Mouse (Mus musculus) splenic B cell, adult 2 months (primary cell): Measurements from ENCODE around the gene Gzme.
A peak's percentile ranks its signal among the peaks of the same experiment; 100 is the strongest.
"Not testable (repeated sequence)": the region's sequence is repeated elsewhere in the genome, so short reads cannot be mapped to it uniquely, and the experiment has no call there.

ENCODE experiments used
- DNase-seq: peaks from one replicate; pipeline ENCODE4 v3.0.0-alpha.2; 2011; ENCODE audit warnings: low read depth, low spot score
- H3K27me3 ChIP-seq: 2 replicates; pipeline ENCODE4 v1.6.1; 2012; ENCODE audit warnings: mild to moderate bottlenecking, low read length, moderate library complexity, mixed read lengths; ENCODE audit not compliant: control insufficient read depth, poor library complexity, insufficient read depth, severe bottlenecking
- H3K36me3 ChIP-seq: 2 replicates; pipeline ENCODE4 v1.6.1; 2012; ENCODE audit warnings: mild to moderate bottlenecking, low read length, moderate library complexity, mixed read lengths; ENCODE audit not compliant: control insufficient read depth, poor library complexity, insufficient read depth, severe bottlenecking

Gzme gene

DNA sequence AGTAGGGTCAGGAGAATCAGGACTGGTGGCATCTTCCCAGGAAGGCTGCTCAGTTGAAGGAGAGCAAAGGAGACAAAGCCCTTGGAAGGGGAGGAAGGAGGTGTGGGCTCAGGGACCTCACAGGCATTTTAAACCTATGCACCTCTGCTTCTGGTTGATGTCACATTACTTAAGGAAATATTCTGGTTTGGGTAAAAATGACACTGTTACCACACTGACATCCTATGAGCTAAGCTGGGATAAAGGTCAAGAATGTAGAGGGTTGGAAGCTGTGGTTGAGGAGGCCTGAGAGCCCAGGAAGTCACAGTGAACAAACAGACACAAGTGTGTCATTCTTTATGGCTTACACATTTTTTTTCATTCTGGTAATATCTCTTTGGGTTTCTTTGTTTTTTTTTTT lies at the start of gene Gzme:
Gzme (minus strand) TSS at position 101 of the 400 bp plus-strand sequence.
- DNase-seq, result no peak
- Histone ChIP-seq H3K27me3 (no peaks in the 10 kb centered on the region; the same call in 1 of the 2 replicates), H3K36me3 (no peaks in the 10 kb centered on the region)

DNA sequence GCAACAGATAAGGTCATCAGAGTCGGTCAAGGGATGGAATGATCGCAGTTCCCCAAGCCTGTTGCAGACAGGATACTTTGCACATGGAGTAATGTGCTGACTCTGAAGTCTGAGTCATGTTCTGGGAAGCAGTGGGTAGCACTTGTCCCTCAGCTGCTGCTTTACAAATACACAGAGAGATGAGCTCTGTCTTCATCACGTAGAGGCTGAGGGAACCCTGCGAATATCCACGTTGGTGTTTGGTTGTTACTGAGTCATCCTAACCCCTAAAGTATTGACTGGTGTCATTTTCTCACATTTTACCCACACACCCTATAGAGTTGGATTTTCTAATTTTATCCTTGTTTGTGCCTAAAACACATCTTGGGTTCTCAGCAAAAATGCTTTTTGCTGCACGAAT lies 47.6 kb upstream of the Gzme start:
- DNase-seq, result no peak
- Histone ChIP-seq H3K27me3 (no peaks in the 10 kb centered on the region), H3K36me3 (no peaks in the 10 kb centered on the region)

DNA sequence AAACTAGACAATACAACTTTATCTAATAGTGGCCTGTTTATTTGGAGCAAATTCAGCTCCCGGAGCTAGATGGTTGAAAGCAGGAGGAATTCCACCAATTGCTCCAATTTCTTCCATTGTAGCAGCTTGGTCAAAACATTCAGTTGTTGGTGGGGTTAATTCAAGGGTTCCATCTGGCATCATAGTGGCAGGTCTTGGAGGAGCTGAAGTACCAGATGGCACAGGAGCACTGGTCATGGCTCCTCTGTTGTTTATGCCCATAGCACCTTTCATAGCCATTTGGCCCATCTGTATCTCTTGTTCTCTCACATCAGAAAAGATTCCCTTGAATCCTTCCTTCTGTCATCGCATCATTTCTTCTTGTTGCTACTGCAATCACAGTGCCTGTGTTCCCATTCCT lies 41.7 kb upstream of the Gzme start:
- Histone ChIP-seq H3K36me3 (no peaks in the 10 kb centered on the region), H3K27me3 (no peaks in the 10 kb centered on the region)

DNA sequence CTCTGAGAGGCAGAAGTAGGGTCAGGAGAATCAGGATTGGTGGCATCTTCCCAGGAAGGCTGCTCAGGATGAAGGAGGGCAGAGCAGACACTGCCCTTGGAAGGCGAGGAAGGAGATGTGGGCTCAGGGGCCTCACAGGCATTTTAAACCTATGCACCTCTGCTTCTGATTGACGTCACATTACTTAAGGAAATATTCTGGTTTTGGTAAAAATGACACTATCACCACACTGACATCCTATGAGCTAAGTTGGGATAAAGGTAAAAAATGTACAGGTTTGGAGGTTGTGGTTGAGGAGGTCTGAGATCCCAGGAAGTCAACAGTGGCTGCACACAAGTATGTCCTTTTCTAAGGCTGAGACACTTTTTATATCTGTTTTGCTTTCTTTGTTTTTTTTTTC lies 39.1 kb upstream of the Gzme start, which contains the start of gene Gzmg:
Gzmg (minus strand) TSS at position 101 of the 400 bp plus-strand sequence.
- H3K27me3 ChIP-seq, DNase-seq, H3K36me3 ChIP-seq: not testable (repeated sequence)

More for the DNA sequence above, 41.7 kb upstream of the Gzme start:
- no peak for DNase-seq

DNA sequence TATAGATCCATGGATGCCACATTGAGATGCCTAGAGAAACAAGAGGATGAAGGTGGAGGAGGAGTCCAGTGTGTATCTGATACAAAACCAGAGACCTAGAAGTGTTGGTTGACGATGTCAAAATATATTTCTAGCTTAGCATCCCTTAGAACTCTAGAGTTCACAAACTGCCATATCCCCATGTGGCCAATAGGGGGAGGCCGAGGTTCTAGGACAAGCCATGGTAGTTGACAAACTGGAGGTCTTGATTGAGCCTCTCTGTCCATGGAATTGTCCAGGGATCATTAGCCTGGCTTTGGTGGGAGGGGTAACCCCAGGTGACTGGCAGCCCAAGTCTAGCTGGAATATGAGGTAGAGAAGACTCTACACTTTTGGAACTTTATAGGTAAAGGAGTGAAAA lies 34.9 kb upstream of the Gzme start:
- H3K27me3 ChIP-seq, result no peaks in the 10 kb centered on the region
- no peak for DNase-seq
- H3K36me3 ChIP-seq, result no peaks in the 10 kb centered on the region

DNA sequence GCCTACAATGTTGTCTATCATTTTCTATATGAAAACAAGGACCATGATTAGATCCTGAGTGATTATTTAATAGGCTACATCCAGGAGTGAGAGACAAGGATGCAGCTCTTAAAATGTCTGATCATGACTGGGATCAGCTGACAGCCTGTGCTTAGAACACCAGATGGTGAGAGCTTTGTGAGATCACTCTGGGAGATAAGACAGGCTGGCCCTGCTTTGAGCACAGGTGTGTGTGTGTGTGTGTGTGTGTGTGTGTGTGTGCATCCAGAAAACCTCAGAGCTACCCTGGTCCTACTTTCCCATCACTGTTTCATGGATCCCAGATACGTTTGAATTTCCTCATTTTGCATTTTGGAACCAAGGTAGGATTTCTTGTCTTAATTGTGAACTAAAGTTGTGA lies 13.2 kb upstream of the Gzme start:
- H3K27me3 ChIP-seq, H3K36me3 ChIP-seq, DNase-seq: not testable (repeated sequence)

DNA sequence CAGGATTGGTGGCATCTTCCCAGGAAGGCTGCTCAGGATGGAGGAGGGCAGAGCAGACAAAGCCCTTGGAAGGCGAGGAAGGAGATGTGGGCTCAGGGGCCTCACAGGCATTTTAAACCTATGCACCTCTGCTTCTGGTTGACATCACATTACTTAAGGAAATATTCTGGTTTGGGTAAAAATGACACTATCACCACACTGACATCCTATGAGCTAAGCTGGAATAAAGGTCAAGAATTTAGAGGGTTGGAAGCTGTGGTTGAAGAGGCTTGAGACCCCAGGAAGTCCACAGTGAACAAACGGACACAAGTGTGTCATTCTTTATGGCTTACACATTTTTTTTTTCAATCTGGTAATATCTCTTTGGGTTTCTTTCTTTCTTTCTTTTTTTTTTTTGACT lies 12.1 kb upstream of the Gzme start, which contains the start of gene Gzmd:
Gzmd (minus strand) TSS at position 101 of the 400 bp plus-strand sequence.
- H3K36me3 ChIP-seq, H3K27me3 ChIP-seq, DNase-seq: not testable (repeated sequence)

DNA sequence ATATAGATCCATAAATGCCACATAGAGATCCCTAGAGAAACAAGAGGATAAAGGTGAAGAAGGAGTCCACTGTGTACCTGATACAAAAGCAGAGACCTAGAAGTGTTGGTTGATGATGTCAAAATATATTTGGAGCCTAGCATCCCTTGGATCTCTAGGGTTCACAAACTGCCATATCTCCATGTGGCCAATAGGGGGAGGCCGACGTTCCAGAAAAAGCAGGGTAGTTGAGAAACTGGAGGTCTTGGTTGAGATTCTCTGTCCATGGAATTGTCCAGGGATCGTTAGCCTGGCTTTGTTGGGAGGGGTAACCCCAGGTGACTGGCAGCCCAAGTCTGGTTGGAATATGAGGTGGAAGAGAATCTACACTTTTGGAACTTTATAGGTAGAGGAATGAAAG lies 7.9 kb upstream of the Gzme start:
- no peaks in the 10 kb centered on the region for H3K27me3 ChIP-seq
- DNase-seq, result no peak
- H3K36me3 ChIP-seq, result no peaks in the 10 kb centered on the region

DNA sequence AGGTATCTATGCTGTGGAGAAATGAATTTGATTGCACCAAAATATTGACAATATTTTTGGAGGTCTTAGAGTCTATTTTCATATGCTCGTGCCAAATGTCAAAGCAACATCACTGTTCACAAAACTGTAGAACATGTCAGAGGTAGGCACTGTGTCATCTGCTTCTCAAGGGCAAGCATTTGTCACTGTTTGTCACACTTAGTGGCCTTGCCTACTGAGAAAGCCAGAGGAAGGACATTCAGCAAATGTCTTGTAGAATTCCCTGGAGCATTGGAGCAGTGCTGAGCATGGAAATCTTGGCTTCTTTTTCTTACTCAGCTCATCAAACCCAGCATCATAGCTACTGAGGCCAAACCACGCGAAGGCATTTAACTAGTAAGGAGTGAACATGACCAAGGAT lies 3.1 kb upstream of the Gzme start:
- DNase-seq, result no peak
- H3K27me3 ChIP-seq, result no peaks in the 10 kb centered on the region; the same call in 1 of the 2 replicates
- no peaks in the 10 kb centered on the region for H3K36me3 ChIP-seq

DNA sequence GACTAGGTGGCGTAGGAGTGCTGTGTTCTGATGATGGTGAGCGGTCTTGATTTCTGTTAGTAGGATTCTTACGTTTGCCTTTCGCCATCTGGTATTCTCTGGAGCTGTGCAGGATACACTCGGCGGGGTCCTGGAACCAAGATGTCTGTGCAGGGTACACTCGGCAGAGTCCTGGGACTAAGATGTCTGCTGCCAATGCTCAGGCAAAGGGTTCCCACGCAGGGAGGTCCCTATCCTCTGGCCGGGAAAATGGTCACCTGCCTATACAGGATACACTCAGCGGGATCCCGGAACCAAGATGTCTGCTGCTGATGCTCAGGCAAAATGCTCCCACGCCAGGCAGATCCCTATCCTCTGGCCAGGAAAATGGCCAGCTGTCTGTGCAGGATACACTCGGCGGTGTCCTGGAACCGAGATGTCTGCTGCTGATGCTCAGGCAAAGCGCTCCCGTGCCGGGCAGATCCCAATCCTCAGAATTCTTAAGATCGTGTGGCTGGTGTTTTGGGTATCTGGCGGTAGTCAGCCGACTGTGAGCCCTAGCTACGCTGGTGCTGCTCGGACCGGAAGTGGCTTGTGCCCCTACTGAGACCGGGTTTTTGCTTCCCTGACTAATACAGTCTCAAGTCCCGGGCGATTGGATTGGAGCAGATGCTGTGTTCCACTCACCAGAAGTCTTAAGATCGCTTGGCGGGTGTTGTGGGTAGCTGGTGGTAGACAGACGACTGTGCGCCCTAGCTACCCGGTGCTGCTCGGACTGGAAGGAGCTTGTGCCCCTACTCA lies 4.7 kb downstream of the Gzme start:
- not testable (repeated sequence) for DNase-seq, H3K27me3 ChIP-seq, H3K36me3 ChIP-seq

DNA sequence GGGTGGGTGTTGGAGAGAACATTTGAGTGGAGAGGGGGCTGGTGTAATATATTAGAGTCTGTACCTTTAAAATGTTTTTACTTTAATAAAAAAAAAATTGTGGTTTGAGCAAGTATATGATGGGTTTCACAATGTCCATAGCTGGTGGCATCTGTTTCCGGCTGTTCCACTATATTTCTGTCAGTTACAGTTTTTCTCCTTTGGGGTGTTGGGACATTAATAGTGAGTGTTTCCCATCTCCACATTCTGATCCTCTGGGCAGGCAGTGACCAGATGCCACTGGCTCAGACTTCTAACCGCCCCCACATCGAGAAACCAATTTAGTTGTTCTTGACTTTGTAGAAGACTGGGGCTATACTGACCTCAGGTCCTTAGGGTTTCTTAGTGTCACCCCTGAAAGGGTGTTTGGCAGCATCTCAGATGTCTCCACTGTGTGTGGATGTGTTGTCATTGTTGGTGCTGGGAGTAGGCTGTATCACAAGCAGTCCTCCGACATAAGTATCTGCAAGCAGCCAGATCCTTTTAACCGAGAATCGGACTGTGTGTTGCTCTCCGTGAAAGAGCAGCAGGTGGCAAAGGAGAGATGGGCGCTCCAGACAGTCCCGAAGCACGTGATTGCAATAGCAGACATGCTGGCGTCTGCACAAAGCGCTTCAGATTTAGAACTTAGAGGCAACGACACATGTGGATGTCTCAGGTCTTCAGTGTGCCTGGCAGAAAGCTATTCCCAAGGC lies 14.8 kb downstream of the Gzme start:
- DNase-seq, result no peak
- H3K27me3 ChIP-seq, result no peaks in the 10 kb centered on the region
- no peaks in the 10 kb centered on the region for H3K36me3 ChIP-seq

DNA sequence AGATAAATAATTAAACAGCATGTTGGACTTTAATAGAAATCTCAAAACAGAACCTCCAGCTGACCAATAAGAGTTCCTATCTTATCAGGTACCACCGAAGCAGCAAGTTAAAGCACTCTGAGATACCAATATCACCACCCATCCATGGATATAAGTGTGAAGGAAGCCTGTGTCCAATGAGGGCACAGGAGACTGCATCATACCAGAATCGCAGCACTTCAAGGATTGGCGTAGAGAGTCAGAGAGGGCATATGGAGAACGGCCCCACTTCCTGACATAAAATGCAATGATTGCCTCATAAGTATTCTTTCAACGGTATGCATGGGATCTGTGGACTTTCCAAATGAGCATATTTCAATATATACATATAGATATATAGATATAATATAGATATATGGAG lies 15.4 kb downstream of the Gzme start:
- no peaks in the 10 kb centered on the region for H3K36me3 ChIP-seq
- no peaks in the 10 kb centered on the region for H3K27me3 ChIP-seq
- DNase-seq, result no peak

DNA sequence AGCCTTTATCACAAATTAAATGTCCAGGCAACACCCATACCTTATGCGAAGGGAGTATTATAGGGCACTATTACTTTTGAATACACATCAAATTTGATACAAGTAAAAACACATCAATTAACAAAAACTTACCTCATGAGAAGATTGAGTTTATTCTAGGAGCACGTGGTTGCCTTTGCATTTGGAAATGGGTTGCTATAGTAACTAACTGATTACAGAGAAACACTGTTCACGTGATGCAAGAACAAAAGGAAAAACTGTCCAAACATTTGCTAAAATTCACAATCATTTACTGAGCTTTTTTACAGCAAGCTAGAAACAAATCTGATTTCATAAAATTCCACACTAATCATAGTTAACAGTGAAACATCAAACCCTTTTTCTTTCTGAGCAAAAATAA lies 17.0 kb downstream of the Gzme start:
- Histone ChIP-seq H3K27me3 (no peaks in the 10 kb centered on the region), H3K36me3 (no peaks in the 10 kb centered on the region)
- DNase-seq, result no peak

DNA sequence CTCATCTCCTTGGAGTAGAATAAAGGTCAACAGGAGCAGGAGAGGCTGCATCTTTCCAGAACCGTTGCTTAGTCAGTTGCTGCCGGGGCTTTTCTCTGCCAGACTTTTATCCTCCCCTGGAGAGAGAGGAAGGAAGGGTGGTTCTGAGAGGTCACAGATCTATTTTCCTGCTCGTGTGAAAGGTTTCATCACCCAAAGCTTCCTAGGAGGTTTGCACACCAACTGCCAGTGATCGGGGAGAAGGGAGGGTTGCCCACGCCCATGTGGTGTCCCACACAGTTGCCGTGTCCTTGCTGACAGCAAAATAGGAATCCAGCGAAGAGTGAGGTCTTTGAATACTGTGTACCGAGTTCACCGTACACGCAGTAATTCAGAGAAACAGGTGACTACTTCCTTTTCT lies 18.0 kb downstream of the Gzme start, which contains the start of gene Ctsg:
Ctsg (minus strand) TSS at position 189 of the 400 bp plus-strand sequence.
- no peaks in the 10 kb centered on the region for H3K36me3 ChIP-seq
- DNase-seq, result no peak
- no peaks in the 10 kb centered on the region for H3K27me3 ChIP-seq

DNA sequence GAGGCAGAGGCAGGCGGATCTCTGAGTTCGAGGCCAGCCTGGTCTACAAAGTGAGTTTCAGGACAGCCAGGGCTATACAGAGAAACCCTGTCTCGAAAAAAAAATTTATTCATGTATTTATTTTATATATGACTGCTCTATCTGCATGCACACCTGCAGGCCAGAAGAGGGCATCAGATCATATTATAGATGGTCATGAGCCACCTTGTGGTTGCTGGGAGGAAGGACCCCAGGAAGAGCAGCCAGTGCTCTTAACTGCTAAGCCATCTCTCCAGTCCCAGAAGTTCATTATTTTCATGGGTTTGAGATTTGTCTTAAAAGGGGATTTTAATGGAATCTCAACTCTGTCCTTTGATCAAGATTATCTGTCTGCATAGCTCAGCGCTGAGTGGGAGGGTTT lies 21.5 kb downstream of the Gzme start:
- Histone ChIP-seq H3K36me3 (no peaks in the 10 kb centered on the region), H3K27me3 (no peaks in the 10 kb centered on the region)
- DNase-seq, result peak; percentile 6
